Mouse (Mus musculus): Measurements from ENCODE around the gene Ubox5.
"Not testable (repeated sequence)": the region's sequence is repeated elsewhere in the genome, so short reads cannot be mapped to it uniquely, and the experiment has no call there.

Ubox5 gene

DNA sequence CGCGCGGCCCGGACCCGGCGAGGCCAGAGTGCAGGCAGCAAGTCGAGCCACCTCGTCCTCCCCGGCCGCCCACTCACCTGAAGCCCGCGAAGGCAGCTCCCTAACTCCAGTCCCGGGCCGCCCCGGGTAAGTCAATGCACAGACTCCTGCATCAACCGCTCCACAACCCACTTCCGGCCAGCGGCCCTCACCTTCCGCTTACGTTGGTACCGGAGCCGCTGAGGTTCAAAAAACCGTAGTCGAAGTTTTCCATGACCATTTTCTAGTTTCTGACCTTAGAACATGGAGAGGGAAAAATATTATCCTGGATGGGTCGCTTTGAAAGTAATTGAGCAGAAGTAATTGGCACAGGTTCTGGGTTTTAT lies at the start of gene Ubox5, which contains the start of gene Fastkd5:
TSS of gene Ubox5 (minus strand) at position 200 of the 365 bp plus-strand sequence.
TSS of gene Fastkd5 (minus strand) at position 189 of the 365 bp plus-strand sequence.
- DNase-seq = peak; percentile 88

DNA sequence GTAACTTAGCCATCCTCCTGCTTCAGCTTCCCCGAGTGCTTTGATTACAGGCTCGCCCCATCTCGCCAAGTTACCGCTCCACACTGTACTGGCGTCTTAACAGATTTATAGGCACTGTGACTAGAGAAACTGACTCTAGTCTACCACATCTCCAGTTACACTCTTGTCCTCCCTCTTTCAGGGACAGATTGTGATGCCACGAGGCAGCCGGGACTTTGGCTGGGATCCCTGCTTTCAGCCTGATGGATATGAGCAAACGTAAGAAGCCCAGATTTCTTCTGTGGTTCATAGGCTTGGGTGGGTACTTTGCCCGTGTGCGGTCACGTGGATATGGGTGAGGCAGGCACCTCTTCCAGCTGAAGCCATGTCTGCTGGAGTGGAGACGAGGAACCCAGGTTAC lies 49.3 kb upstream of the Ubox5 start:
- DNase-seq = no peak

DNA sequence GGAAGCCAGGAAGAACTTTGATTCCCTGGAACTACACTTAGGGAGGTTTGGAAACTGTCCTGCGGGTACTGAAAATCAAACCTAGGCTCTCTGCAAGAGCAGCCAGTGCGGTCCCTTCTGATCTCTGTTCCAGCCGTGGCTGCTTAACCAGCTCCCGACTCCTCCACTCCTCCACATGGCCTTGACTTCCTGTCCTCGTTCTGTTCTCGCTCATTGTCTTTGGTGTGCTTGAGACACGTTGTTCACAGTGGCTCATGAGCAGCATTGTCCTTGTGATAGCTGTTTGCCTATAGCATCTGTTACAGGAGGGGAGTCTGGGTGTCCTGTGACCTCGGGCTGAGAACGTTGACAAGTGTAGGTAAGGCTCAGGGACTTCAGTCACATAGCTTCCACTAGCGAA lies 47.4 kb upstream of the Ubox5 start:
- DNase-seq = no peak

DNA sequence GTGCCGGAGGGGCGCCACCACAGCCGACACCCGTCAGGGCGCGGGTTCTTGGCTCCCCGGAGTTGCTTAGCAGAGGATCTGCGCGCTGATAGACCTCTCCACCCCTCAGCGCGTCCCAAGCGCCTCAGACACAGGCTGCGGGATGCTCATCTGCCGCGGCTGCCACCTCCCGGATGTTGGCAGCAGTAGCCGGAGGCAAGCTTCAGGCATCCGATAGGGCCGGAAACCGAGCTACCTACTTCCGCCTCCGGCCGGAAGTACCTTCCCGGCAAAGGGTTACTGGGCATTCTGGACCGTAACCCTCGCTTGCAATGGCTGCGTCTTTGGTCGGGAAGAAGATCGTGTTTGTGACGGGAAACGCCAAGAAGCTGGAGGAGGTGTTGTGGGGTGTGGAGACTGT lies 37.7 kb upstream of the Ubox5 start, which contains the start of gene Itpa:
TSS of gene Itpa (plus strand) at position 52 of the 400 bp plus-strand sequence.
- DNase-seq = peak; percentile 85

DNA sequence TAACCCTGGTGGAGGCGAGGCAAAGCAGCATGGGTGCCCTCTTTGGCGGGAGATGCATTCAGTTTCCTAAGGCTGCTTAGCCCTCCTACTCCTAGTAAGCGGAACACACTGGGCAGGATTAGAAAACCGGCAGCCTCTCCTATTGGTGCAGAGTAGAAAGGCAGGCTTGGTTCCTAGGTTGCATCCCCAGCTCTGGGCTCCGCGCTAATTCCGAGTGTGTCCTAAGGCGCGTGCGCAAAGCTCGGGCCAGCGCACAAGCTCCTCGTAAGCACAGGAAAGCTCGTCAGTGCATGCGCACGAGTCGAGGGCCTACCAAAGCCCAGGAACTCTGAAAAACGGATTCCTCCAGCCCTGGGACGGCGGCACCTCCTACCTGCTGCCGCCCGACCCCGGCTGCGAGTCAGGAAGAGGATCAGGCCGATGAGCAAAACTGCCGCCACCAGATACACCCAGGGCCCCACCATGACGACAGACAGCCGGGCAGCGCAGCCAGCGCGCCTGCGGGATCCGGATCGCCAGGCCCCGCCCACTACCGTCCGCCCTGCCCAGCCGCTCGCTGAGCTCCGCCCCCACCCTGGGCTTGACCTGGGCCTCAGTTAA lies 34.4 kb upstream of the Ubox5 start, which contains the start of gene Ddrgk1:
TSS of gene Ddrgk1 (minus strand) at position 558 of the 600 bp plus-strand sequence.
- peak; percentile 89 to 91 for DNase-seq

DNA sequence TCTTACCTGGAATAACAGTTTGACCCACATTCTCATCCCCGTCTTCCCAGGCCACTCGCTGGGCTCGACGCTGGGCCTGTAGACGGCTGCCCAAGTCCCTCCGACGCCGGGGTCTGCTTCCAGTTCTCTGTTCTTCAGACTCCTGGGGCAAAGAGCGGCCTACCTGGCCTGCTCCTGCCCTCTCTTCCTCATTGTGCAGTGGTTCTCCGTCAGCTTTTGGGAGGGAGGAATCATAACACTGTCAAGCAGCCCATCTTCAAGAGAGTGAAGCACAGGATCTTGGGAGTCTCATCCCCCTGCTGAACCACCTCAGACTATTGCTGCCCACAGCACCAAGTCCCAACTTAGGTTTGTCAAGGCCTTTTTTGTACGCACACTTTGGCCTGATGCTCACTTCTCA lies 33.5 kb upstream of the Ubox5 start:
- DNase-seq = no peak

DNA sequence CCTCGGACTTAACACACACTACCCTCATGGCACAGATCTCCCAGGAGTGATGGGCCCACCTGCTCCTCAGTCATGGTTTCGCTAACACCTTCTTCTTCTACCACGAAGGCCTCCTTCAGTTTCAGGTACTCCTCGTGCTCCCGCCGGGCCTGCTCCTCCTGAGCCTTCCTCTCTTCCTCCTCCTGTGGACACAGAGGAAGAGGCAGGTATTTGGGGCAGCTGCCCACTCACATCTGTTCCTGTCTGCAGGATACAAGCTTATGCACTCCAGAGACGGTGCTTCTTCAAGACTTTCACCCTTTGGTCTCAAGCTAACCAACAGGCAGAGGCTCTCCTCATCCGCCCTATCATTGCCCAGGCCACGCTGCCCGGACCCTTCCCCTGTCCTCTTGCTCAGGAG lies 28.7 kb upstream of the Ubox5 start:
- no peak for DNase-seq

DNA sequence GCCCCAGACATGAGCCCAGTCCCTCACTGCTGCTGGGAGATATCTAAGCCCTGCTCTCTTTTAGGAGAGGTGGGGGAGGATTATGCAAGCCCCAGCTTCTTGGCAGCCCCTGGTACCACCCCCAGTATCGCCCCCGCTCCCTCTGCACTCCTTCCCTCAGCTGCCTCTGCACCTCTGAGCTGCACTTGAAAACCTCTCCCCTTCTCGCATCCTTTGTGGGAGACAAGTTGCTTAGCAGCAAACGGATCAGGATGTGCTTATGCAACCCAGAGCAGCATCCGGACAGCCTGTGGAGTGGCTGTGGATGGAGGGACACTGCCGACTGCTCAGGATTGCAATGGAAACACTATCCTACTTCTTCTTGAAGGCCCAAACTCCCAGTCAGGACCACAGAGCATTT lies 27.7 kb upstream of the Ubox5 start:
- no peak for DNase-seq

DNA sequence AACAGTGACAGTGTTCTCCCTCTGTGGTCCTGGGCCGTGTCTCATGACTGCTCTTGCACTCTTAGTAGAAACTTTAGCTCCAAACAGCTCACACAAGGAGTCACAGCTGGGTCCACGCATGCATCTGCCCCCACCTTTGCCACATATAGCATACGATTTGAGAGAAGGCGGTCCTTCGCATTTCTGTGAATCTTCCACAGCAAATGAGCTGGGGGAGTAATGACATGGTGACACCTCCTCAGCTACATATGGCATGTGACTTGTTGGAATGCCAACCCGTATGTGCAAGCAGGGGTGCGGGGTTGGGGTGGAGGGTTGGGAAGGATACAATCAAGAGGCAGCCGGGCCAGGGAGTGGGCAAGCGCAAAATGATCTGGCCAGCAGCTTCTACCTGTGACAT lies 26.7 kb upstream of the Ubox5 start:
- DNase-seq = no peak

DNA sequence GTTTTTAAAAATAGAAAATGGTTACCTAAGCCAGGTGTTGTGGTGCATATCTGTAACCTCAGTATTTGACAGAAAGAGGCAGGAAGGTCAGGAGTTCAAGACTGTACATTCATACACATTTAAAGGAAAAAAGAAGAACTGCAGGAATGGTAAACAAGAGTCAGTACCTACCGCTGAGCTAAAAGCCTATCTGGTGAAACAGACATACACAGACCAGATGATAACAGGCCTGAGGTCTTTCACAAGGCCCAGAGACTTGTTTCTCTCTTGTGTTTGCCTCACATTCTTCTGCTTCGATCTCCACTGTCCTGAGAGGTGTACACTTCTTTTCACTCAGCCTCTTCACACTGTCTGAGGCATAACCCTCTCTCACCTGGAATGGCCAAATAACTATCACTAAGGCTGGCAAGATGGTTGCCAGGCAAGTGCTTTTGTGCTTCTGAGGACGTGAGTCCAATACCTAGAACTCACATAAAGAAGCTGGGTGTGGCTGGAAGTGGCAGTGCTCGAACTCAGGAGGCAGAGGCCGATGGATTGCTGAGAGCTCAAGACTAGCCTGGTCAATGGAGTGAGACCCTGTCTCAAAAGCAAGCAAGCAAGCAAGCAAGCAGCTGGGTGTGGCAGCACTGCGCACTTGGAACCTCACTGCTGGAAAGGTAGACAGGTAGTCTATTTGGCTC lies 26.0 kb upstream of the Ubox5 start:
- DNase-seq = no peak

DNA sequence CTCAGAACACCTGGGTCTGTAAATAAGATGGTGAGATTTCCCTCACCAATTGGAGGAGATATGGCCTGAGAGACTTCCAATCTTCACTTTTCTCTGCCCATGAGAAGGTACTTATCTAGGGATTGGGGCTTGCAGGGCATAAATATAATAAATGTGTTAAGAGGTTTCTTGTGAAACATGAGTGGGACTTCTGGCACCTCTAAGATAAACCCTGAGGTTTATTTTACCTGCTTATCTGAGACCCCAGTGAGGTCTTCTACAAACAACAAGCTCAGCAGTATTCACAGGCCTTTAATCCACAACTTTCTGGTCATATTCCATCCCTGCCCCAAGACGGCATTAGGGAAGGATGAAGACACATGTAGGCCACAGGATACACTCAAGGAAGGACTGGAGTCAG lies 23.9 kb upstream of the Ubox5 start:
- DNase-seq = no peak

DNA sequence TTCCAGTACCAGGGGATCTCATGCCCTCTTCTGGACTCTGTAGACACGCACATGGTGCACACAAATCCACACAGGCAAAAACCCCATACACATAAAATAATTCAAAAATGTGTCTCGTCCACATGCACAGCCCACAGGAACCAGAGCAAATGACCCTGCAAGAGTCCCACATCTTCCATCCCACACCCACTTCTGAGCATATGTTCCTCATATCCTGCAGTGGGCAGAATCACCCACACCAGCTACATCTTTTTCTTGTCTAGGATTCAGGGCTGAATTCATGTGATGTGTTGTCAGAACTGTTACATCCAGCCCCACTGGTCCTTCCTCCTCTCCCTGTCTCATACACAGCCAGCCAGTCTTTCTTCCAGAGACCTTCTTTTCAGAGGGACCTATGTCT lies 23.5 kb upstream of the Ubox5 start:
- DNase-seq = no peak

DNA sequence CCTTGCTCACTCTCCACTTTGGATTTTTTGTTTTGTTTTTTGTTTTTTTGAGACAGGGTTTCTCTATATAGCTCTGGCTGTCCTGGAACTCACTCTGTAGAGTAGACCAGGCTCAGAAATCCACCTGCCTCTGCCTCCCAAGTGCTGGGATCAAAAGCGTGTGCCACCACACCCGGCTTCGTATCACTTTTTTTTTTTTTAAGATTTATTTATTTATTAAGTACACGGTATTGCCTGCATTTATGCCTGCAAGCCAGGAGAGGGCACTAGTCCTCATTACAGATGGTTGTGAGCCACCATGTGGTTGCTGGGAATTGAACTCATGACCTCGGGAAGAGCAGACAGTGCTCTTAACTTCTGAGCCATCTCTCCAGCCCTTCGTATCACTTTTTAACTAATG lies 19.2 kb upstream of the Ubox5 start:
- DNase-seq = not testable (repeated sequence)

DNA sequence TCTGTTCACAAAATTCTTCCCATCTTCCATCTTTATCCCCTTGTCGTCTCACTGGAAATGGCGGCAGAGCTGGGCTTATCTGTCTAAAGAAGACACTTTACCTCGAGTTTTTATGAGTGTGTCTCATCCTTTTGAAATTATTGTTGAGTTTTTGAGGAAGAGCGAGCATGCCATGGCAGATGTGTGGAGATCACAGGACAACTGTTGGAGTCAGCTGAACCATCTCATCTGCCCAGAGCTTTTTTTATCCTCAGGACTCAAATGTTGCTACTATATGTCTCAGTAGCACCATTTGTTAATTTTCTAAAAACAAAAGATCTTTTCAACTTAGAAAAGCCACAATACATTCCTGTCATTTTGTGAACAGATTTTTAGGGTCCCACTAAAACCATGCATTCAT lies 15.4 kb upstream of the Ubox5 start:
- DNase-seq = no peak

DNA sequence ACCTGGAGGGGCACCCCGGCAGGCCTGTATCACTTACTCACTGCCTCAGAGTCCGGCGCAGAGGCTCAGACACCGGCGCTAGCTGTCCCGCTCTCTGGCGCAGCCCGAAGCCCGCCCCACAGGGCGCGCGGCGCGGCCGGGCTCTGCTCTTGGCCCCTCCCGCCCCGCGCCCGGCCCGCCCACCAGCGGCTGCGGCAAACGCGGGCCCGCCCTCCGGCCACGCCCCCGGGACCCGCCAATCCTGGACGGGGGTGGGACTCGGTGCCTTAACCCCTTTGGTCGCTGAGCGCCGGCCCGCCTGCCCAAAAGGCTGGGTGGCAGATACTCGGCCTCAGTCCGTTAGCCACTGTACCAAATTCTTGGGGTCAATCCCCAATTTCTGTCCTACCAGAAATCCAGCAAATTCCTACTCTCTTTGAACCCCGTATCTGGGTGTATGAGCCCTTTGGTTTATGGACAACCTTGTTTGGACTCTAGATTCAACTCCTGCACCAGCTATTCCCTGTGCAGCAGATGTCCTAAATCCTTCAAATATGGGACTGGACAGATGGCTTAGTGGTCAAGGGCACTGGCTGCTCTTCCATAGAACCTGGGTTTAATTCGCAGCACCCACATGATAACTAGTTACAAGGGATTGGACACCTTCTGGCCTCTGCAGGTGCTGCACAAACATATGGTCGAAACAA lies 13.0 kb upstream of the Ubox5 start, which contains the start of gene Lzts3:
TSS of gene Lzts3 (minus strand) at position 120 of the 686 bp plus-strand sequence.
- DNase-seq = peak; percentile 95 to 96

DNA sequence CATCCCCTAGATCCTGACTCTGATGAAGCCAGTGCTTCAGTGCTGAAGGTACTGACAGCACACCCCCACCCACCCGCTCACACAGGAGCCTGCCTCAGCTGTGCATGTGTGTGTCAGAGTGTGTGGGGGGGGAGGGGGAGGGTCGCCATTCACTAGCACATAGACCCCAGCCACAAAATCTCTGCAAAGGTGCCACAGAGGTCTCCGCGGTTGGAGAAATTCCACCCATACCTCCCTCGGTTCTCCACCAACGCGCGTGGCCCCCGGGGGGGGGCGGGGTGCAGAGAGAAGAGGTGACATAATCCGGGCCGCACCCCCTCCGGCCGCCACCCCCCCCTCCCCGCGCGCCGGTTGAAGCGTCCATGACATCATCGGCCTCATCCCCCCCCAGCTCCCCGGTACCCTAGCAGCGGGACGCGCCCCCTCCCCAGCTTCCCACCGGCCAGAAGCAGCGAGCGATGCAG lies 12.4 kb upstream of the Ubox5 start:
- DNase-seq = no peak

DNA sequence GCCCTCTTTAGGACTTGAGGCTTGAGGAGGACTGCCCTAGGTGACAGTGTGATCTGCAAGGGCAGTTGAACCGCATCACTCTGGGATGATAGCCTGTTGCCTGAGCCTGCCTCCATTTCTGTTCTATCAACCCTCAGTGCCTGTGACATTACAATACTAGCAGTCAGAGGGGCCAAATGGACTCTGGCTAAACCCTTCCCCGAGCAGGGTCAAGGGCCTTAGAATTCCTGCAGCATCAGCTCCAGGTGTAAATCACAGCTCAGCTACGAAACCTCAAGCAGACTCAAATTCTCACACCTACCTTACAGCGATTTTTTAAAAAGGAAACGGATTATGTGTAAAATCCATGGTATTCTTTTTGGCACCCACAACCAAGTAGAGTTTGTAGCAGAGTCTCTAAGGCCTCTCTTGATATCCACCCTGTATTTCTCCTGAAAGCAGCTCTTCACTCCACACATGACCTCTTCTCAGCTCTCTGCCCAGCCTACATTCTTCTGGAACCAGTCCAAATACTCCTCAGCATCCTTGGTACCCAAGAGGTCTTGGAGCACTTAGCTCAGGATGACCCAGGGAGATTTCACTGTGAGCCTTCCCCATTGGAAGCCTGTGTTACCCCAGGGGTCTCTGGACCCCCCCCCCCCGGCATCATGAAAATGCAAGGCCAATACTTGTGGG lies 11.7 kb upstream of the Ubox5 start:
- no peak for DNase-seq

DNA sequence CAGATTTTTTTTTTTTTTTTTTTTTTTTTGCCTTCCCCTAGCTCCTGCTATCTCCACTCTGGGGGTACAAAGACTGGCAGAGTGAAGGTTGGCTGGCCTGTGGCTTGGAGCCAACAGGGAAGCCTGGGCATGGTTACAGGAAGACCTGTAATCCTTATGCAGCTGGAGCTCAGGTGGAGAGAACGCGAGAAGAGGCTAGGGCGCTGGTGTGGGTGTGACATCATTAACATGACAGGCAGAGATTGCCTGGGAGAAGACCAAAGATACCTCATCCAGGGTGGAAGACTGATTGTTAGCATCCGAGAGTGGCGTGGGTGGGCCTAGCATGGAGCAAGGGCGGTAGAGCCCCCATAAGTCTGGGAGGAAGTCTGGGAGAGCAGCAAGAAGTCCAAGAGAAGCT lies 9.4 kb upstream of the Ubox5 start:
- DNase-seq = no peak

DNA sequence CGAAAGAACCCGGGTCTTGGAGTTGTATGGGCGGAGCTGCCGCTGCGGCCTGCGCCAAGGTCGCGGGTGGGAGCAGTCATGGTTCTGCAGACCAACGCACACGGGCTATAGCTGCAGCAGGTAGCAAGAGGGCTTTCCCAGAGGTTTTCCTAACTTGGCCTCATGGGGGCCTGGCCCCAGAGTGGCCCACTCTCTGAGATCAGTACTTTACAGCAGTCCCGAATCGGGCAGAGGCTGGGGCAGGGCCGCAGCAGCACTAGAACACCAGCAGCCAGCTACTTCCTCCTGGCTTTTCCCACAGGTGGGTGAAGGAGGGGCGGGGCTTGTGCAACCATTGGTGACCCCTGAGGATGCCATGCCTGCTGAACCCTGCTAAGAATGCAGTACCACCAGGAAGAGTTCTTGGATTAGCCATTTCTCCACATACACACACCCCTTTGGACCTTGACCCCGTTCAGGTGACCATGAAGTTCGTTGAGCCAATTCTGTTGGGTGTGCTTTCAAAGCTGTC lies 8.3 kb upstream of the Ubox5 start:
- DNase-seq = no peak

DNA sequence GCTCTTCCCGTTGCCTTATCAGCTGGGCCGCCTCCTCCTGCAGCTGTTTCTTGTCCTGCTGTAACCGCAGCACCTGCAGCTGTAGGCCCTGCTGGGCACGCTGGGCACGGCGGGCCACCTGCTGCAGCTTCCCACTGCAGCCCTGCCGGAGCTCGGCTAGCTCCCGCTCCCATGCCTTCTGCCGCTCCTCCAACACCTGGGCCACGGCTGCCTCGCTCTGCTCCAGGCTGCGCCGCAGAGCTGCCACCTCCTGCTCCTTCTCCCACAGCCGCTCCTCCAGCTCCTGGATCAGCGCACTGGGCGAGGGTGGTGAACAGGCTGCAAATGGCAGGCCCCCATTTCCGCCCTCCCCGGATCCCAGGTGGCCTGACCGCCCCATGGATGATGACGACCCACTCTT lies 6.0 kb upstream of the Ubox5 start:
- DNase-seq = peak; percentile 12 to 25

DNA sequence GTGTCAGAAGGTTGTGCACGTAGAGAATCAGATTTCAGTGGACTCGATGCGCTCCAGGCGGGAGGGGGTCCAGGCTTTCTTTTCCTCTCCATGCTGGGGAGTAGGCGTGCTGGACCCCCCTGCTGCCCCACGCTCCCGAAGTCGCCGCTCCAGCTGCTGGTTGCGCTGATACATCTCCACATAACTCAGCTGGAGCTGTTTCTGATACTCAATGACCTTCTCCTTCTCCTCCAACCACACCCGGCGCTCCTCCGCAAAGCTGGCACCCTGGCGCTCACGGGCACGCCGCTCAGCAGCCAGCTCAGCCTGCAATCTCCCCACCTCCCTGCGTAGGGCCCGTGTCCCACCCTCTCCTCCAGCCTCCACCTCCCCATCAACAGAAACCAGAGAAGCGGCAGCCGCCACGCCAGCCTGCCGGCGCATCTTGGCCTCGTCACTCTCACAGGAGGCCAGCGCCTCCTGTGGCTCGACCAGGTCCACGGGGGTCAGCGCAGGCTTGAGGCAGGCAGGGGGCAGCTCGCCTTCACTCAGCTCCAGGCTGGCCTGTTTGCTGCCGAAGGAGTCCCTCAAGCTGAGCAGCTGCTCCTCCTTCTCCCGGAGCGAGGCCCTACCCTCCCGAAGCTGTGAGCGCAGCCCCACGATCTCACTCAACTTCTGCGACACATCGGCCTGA lies 5.0 kb upstream of the Ubox5 start:
- DNase-seq = peak; percentile 38 to 50

DNA sequence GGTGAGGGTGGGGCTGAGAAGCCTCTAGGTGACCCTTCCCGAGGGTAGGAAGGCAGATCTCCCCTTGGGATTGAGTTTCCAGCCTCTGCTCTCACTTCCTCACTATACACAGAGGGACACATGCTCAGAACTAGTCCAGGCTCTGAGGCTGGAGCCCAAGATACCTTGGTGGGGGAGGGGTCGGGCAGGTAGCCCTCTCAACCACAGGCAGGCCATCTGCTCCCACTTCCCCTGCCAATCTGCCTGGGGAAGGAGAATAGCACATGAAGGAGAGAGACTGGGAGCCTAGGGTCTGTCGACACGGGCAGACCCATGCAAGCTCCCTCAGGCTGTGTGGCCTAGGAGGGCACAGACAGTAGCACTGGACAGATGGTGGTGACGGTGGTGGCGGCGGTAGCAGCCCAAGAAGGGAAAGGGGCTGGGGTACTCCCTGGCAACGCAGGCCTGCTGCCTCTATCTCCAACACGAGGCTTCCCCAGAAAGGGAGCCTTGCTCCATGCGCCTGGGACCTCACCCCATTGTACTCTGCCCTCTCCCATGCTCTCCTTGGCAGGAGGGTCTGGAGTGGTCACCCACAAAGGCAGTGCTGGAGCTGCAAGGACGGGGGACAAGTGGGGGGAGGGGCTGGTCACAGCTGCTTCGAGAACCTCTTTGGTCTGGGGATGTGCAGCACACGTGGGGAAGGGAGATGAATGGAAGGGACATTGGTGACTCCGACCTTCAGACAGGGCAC lies 4.3 kb upstream of the Ubox5 start:
- no peak for DNase-seq
